Mouse (Mus musculus): ENCODE results near the gene Gm8229. TPM values are rescaled to one million over a fixed set of nuclear protein-coding genes. Genes with fewer than 3 reads are reported as not detected.
"Not testable (repeated sequence)": the region's sequence is repeated elsewhere in the genome, so short reads cannot be mapped to it uniquely, and the experiment has no call there.

The Gm8229 gene
- not detected in 2 replicates for polyA plus RNA-seq (2016; fragmentation: Nextera tagmentation; extraction: Ambion mirVana)

DNA sequence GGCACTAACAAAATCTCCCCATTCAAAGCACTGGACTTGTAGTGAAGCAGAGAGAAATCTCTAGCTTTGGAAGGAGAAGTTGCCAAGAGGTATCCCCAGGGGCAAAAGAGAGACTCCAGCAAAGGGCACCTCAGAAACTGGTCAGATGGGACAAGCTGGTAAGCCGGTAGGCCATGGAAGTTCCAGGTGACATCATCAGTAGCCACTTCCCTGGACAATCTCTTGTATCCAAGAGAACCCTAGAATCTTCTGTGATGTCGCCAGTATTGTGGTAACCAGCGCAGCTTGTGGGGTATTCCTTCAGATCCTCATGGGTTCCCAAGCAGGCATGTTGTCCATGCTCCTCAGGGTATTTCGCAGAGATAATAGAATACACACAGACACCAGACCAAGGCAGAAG lies at the start of gene Gm8229:
Gene Gm8229, plus strand, starts transcription at position 301 of the 400 bp plus-strand sequence.
- H3K9me3 ChIP-seq; H3K36me3 ChIP-seq (replicated peaks); H3K4me1 ChIP-seq; DNase-seq (ENCODE audit: extremely low spot score, low spot score); H3K4me3 ChIP-seq; H3K27ac ChIP-seq; H3K27me3 ChIP-seq (ENCODE audit: poor library complexity, severe bottlenecking): not testable (repeated sequence)
- WGBS = 83% methylated on average over 4 of the region's 4 CpGs

DNA sequence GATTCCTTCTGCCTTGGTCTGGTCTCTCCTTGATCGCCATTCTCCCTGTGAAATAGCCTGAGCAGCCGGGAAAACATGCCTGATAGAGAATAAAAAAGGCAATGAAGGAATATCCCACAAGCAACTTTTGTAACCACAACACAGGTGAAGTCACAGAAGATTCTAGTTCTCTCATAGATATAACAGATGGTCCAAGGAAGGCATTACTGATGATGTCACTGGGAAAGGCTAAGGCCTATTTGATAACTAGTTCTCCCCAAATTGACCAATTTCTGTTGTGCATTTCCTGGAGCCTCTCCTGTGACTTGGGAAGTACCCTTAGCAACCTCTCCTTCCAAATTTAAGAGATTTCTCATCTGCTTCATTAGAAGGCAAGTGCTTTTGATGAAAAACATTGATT lies 26.7 kb upstream of the Gm8229 start, which contains the start of gene Gm5930:
Gene Gm5930, minus strand, starts transcription at position 101 of the 400 bp plus-strand sequence.
- H3K27ac ChIP-seq; H3K27me3 ChIP-seq (ENCODE audit: poor library complexity, severe bottlenecking); H3K4me3 ChIP-seq; H3K36me3 ChIP-seq (replicated peaks); H3K9me3 ChIP-seq; DNase-seq (ENCODE audit: extremely low spot score, low spot score); H3K4me1 ChIP-seq: not testable (repeated sequence)
- 83% methylated on average over 1 of the region's 2 CpGs for WGBS

DNA sequence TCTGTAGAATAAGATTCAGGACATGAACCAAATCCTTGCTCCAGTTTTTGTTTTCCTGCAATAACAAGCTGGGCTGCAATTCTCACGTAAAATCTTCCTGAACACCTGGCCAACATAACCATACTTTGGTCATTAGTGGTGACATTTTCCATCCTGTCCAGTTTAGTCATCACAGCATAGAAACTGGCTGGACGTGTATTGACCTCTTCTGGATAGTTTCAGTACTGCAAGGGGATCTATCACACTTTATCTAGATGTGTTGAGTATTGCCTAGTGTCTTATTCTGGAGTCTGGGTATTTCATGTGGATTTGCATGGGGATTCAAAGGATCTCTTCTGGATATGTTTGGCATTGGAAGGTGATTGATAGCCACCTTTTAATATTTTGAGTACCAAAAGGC lies 3.7 kb upstream of the Gm8229 start:
- not testable (repeated sequence) for H3K27me3 ChIP-seq (ENCODE audit: poor library complexity, severe bottlenecking); H3K9me3 ChIP-seq; H3K27ac ChIP-seq; DNase-seq (ENCODE audit: extremely low spot score, low spot score); H3K36me3 ChIP-seq (replicated peaks); H3K4me3 ChIP-seq; H3K4me1 ChIP-seq
- WGBS = 45% methylated on average over 2 of the region's 2 CpGs

DNA sequence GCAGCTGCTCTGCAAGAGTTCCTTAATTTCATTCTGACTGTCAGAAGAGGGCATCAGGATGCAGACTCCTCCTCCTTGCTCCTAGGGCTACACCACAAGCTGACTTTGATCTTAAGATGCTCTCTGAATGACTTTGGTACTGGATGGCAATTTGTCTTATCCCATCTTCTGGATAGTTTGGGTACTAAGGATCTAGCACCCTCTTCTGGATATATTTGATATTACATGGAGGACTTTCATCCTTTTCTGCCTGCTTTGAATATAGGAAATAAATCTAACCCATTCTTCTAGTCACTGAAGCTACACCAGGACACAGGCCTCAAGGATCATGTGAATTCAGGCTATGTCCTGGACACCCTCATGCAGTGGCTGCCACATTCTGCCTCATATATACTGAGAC lies 2.9 kb upstream of the Gm8229 start:
- not testable (repeated sequence) for DNase-seq (ENCODE audit: extremely low spot score, low spot score); H3K4me1 ChIP-seq; H3K4me3 ChIP-seq; H3K27ac ChIP-seq; H3K27me3 ChIP-seq (ENCODE audit: poor library complexity, severe bottlenecking); H3K36me3 ChIP-seq (replicated peaks); H3K9me3 ChIP-seq

DNA sequence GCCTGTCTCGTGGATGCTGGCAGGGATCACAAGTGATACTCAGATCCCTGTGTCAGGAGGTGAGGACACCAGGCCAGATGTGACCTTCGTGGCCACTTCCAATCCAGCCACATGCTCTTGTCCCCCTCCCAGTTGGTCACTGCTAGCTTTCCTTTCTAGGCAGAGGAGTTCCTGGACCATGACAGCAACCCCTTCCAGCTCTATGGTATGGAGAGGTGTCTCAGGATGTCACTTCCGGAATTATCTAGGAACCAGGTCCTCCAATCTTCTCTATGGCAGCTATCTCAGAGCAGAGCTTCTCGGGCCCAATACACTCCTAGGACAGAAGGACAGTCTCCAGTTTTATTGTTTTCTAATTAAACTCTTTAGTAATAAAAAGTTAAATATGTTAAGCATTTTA lies 19.1 kb downstream of the Gm8229 start:
- H3K36me3 ChIP-seq (replicated peaks); H3K4me1 ChIP-seq; DNase-seq (ENCODE audit: extremely low spot score, low spot score); H3K27me3 ChIP-seq (ENCODE audit: poor library complexity, severe bottlenecking); H3K4me3 ChIP-seq; H3K9me3 ChIP-seq; H3K27ac ChIP-seq: not testable (repeated sequence)
- WGBS = 87% methylated on average over 4 of the region's 4 CpGs

DNA sequence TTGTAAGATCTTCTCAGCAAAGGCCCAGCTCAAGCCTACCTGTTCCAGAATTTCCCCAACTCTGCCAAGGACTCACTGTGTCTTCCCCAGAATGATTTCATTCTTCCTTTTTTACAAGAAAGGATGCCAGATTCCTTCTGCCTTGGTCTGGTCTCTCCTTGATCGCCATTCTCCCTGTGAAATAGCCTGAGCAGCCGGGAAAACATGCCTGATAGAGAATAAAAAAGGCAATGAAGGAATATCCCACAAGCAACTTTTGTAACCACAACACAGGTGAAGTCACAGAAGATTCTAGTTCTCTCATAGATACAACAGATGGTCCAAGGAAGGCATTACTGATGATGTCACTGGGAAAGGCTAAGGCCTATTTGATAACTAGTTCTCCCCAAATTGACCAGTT lies 45.4 kb downstream of the Gm8229 start, which contains the start of gene Gm3371:
Gene Gm3371, minus strand, starts transcription at position 101 of the 400 bp plus-strand sequence.
- not testable (repeated sequence) for H3K4me3 ChIP-seq; H3K4me1 ChIP-seq; H3K9me3 ChIP-seq; H3K36me3 ChIP-seq (replicated peaks); H3K27ac ChIP-seq; H3K27me3 ChIP-seq (ENCODE audit: poor library complexity, severe bottlenecking); DNase-seq (ENCODE audit: extremely low spot score, low spot score)
- WGBS = no CpG with 5 or more reads among the region's 2 CpGs

Other genes with a start within 250 kb of the Gm8229 start
- not detected in 2 replicates for gene Gm3327, start 241.5 kb upstream of the Gm8229 start, polyA plus RNA-seq (2016; fragmentation: Nextera tagmentation; extraction: Ambion mirVana)
- gene Gm8212, start 167.7 kb upstream of the Gm8229 start, polyA plus RNA-seq (2016; fragmentation: Nextera tagmentation; extraction: Ambion mirVana) = not detected in 2 replicates
- gene 4930503E14Rik, start 152.1 kb upstream of the Gm8229 start, polyA plus RNA-seq (2016; fragmentation: Nextera tagmentation; extraction: Ambion mirVana) = not detected in 2 replicates
- gene Gm8220, start 79.8 kb upstream of the Gm8229 start, polyA plus RNA-seq (2016; fragmentation: Nextera tagmentation; extraction: Ambion mirVana) = not detected in 2 replicates
- not detected in 2 replicates for gene Gm5930, start 26.8 kb upstream of the Gm8229 start, polyA plus RNA-seq (2016; fragmentation: Nextera tagmentation; extraction: Ambion mirVana)
- not detected in 2 replicates for gene Gm3371, start 45.3 kb downstream of the Gm8229 start, polyA plus RNA-seq (2016; fragmentation: Nextera tagmentation; extraction: Ambion mirVana)
- not detected in 2 replicates for gene Gm8232, start 68.3 kb downstream of the Gm8229 start, polyA plus RNA-seq (2016; fragmentation: Nextera tagmentation; extraction: Ambion mirVana)
- not detected in 2 replicates for gene BC061237, start 127.1 kb downstream of the Gm8229 start, polyA plus RNA-seq (2016; fragmentation: Nextera tagmentation; extraction: Ambion mirVana)
- gene Gm17093, start 152.9 kb downstream of the Gm8229 start, polyA plus RNA-seq (2016; fragmentation: Nextera tagmentation; extraction: Ambion mirVana) = not detected in 2 replicates
- gene Gm8247, start 217.8 kb downstream of the Gm8229 start, polyA plus RNA-seq (2016; fragmentation: Nextera tagmentation; extraction: Ambion mirVana) = not detected in 2 replicates

All from forebrain, embryonic 10.5 days (tissue).